ENCODE assay signal across 10 mouse cellular contexts in genomic region chr16:11086856-11087588, GRCm38 (mm10). TPM values are rescaled to one million over a fixed set of nuclear protein-coding genes. Genes with fewer than 3 reads are reported as not detected.
DNase-seq lines count a peak whose midpoint lies in the region; ATAC-seq and TF ChIP-seq lines count a peak whose summit lies in the region.
"Had no signal": no experiment of that assay in that cellular context is flagged by ENCODE, and none has a peak within 500 bp of the region (broad histone marks: within the 10 kb centered on the region; RNA-seq: fewer than 3 reads in every experiment).

No protein-coding gene starts in this region.

- peak; percentile 30 for TF ChIP-seq CTCF in left cerebral cortex, adult 2 months (IDR thresholded peaks at IDR 0.05)

- ATAC-seq in midbrain, embryonic 16.5 days = peak; percentile 77

- no peak for DNase-seq in left cerebral cortex, adult 2 months (ENCODE audit: extremely low spot score in 1 of 2, low spot score in 2 of 2)
- DNase-seq in left cerebral cortex, adult 18-20 months (ENCODE audit: low spot score in 2 of 2) = no peak
- peak; percentile 92 for DNase-seq in adipocyte (ENCODE audit: low spot score)
- peak; percentile 83 for DNase-seq in fibroblast of lung, adult 2 months (ENCODE audit: low read depth)
- no peak for DNase-seq in heart, postnatal 36 days
- DNase-seq in embryo, embryonic 10 days (ENCODE audit: low spot score) = no peak
- no peak for DNase-seq in thymus, adult 18-20 months

- WGBS in midbrain, embryonic 16.5 days = 53% methylated on average over 5 of the region's 5 CpGs

- intact Hi-C loops in left cerebral cortex, adult 2 months (cut with DNase I) = no loop called here
- intact Hi-C loops in heart, postnatal 36 days (cut with DNase I) = no loop called here

- peak overlapping the region; percentile 24; the same call in 1 of the 2 replicates for H3K27ac ChIP-seq in left cerebral cortex, adult 2 months
- H3K27ac ChIP-seq in midbrain, embryonic 16.5 days (ENCODE audit: low read length) = peak overlapping the region; percentile 51; the same call in 1 of the 2 replicates
- H3K27ac ChIP-seq: embryonic facial prominence, embryonic 15.5 days; limb, embryonic 12.5 days had no signal

- H3K36me3 ChIP-seq in midbrain, embryonic 16.5 days (ENCODE audit: control insufficient read depth, insufficient read depth, low read length) = peaks cover 30% of the 10 kb centered on the region

- H3K4me3 ChIP-seq in left cerebral cortex, adult 2 months = no peak overlapping the region
- no peak overlapping the region for H3K4me3 ChIP-seq in midbrain, embryonic 16.5 days (ENCODE audit: low read depth, low read length)
- H3K4me3 ChIP-seq: embryonic facial prominence, embryonic 15.5 days; limb, embryonic 12.5 days had no signal

- H3K4me2 ChIP-seq in midbrain, embryonic 16.5 days (ENCODE audit: low read length) = no peak overlapping the region
- H3K4me2 ChIP-seq: embryonic facial prominence, embryonic 15.5 days; limb, embryonic 12.5 days had no signal

- H3K9ac ChIP-seq in midbrain, embryonic 16.5 days (ENCODE audit: low read depth, low read length) = no peak overlapping the region
- H3K9ac ChIP-seq: embryonic facial prominence, embryonic 15.5 days; limb, embryonic 12.5 days had no signal

- H3K9me3 ChIP-seq in midbrain, embryonic 16.5 days (replicated peaks; ENCODE audit: control insufficient read depth, low read length, poor library complexity, severe bottlenecking) = no peaks in the 10 kb centered on the region
- H3K9me3 ChIP-seq: embryonic facial prominence, embryonic 15.5 days; limb, embryonic 12.5 days had no signal

- H3K4me1 ChIP-seq in midbrain, embryonic 16.5 days (ENCODE audit: control insufficient read depth, insufficient read depth, low read length) = no peaks in the 10 kb centered on the region
- H3K4me1 ChIP-seq: embryonic facial prominence, embryonic 15.5 days; limb, embryonic 12.5 days had no signal

- H3K27me3 ChIP-seq in midbrain, embryonic 16.5 days (ENCODE audit: control insufficient read depth, insufficient read depth, low read depth, low read length) = no peaks in the 10 kb centered on the region
- H3K27me3 ChIP-seq: embryonic facial prominence, embryonic 15.5 days; limb, embryonic 12.5 days had no signal

RNA-seq across cellular contexts. Expression of gene Litaf, which starts 21.1 kb away (rescaled TPM):
- 10 to 100 TPM in 1 of 2 experiments, 1 to 10 TPM in 1; 9.1 to 14.1 TPM for total RNA-seq in left cerebral cortex, adult 2 months (2021)
- total RNA-seq in left cerebral cortex, adult 18-20 months (2021) = 10 to 100 TPM; 11.4 to 12.1 TPM
- polyA plus RNA-seq in midbrain, embryonic 16.5 days (2015; fragmentation: Nextera tagmentation; extraction: Ambion mirVana) = 22.7 and 25.4 TPM in 2 replicates
- 10 to 100 TPM; 19.9 to 21.7 TPM for total RNA-seq in heart, postnatal 36 days (2021)

RNA-seq across cellular contexts. Expression of gene Snn, which starts 26.3 kb away (rescaled TPM):
- 100 to 1,000 TPM; 174 to 177 TPM for total RNA-seq in left cerebral cortex, adult 2 months (2021)
- total RNA-seq in left cerebral cortex, adult 18-20 months (2021) = 100 to 1,000 TPM; 186 to 194 TPM
- polyA plus RNA-seq in midbrain, embryonic 16.5 days (2015; fragmentation: Nextera tagmentation; extraction: Ambion mirVana) = 129 and 134 TPM in 2 replicates
- total RNA-seq in heart, postnatal 36 days (2021) = 10 to 100 TPM; 28.1 to 33.8 TPM

RNA-seq across cellular contexts. Expression of gene Txndc11, which starts 47.4 kb away (rescaled TPM):
- total RNA-seq in left cerebral cortex, adult 2 months (2021) = 10 to 100 TPM; 35.2 to 37.7 TPM
- total RNA-seq in left cerebral cortex, adult 18-20 months (2021) = 10 to 100 TPM; 31.6 to 32.5 TPM
- polyA plus RNA-seq in midbrain, embryonic 16.5 days (2015; fragmentation: Nextera tagmentation; extraction: Ambion mirVana) = 27.1 and 30.2 TPM in 2 replicates
- 10 to 100 TPM; 12.5 to 14.7 TPM for total RNA-seq in heart, postnatal 36 days (2021)

Comparison
In these comparisons a context has a peak if more than half of its experiments do, and no peak if none do; other contexts are left out.
1. DNase-seq: peak in adipocyte (single experiment) and fibroblast of lung, adult 2 months (single experiment); none in left cerebral cortex, adult 2 months (0 of 2), left cerebral cortex, adult 18-20 months (0 of 2), heart, postnatal 36 days (0 of 2), embryo, embryonic 10 days (single experiment) and thymus, adult 18-20 months (0 of 2).
2. RNA of gene Snn, which starts 26.3 kb away (total RNA-seq): 186 to 194 TPM in left cerebral cortex, adult 18-20 months and 174 to 177 TPM in left cerebral cortex, adult 2 months; 28.1 to 33.8 TPM in heart, postnatal 36 days; every median in the first group is over 4 times any median in the second.